Mouse (Mus musculus) lung, adult 18-20 months (tissue): ENCODE measurements around the gene Hoxd10.

ENCODE experiments used
- DNase-seq, 2 experiments: peaks; one replicate each; pipeline ENCODE4 v3.0.0; 2022; ENCODE audit warnings: mixed read lengths in 2 of 2

The Hoxd10 gene

DNA sequence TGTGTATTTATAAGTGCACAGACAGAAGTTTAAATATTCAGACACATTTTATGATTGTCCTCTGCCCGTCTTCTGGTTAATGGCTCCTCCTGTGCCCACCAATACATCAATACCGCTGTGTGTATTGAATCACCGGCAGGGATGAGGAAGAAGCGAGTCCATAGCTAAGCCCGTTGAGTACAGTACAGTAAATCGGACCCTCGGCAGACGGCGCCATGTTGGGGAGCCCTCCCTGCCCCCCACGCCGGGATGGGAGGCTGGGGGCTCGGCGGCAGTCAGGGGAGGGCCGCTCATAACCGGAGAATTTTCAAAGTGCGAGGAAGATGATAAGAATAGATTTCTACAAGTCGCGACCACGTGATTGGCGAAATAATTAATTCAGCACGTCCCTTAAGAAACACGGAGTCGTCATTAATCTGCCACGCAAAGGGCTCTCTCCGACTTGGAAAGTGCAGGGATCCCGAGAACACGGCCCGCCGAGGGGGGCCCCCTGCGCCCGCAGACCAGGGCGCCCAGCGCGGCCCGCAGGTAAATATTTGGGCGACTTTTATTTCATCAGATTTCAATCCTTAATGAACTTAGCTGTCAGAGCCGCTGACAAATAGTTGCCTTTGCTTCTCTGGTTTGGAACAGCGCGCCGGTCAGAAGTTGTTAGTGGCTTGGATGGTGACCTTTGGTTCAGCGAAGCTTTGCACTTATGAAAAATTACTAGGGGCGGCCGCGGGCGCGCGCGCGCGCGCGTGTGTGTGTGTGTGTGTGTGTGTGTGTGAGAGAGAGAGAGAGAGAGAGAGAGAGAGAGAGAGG, 41.0 kb downstream of the Hoxd10 start:
- no peak for DNase-seq

GRCm38 (mm10) chr2:74733317-74733661, 41.6 kb downstream of the Hoxd10 start:
- DNase-seq = no peak

DNA sequence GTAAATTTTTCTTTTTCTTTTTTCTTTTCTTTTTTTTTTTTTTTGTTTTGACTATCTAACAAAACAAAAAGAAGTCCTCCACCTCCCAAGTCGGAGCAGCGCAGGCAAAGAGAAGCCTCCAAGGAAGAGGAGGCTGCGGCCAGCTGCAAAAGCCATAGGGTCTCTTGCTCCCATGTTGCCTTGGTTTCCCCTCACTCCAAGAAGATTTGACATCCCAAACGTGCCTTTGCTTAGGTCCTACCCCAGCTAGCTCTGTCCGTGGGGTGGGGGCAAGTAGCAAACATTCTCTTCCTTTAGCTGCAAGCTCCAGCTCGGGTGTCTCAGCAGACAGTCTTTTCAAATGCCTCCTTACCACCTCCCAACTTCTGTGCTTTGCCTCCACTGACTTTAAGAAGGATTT, 42.0 kb downstream of the Hoxd10 start:
- no peak for DNase-seq

GRCm38 (mm10) chr2:74734451-74734850, 42.7 kb downstream of the Hoxd10 start:
- no peak for DNase-seq

GRCm38 (mm10) chr2:74734996-74735811, 43.5 kb downstream of the Hoxd10 start:
- no peak for DNase-seq

- no peak for DNase-seq
Observed at GRCm38 (mm10) chr2:74735851-74736687, 44.3 kb downstream of the Hoxd10 start.

DNA sequence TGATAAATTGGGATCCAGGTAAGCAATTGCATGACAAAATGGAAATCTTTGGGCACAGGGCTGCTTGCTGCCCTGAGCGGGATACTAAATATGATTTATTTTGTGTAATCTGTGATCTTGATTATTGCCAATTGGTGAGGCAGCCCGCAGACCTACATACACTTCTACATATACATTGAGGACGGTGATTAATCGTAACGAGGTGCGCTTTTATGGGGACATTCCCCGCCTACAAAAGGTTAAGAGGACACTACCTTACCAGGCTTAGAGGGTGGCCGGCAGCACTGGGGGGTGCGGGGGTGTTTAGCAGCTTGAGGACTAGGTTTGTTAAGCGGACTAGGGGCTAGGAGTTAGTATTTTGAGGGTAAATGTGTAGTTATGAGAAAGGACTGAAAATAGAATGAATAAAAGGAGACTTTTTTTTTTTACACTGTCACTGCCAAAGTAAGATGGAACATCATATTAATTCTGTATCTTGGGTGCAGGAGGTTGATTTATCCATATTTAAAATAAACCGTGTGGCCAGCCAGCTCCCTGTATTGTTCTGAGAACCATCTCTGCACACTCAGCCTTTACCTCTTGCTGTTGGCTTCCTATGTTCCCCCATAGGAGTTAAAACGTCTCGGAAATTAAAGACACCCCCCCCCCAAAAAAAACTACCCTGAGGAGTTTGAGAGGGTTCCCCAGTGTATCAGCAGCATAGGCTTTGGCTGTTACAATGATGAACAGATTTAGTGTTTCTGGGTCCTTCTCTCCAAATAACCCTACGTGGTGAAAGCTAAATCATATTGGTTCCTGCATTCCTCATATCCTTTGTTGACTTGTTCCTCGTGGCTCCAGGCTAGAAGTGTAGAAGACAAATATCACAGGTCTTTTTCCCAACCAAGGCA, 45.2 kb downstream of the Hoxd10 start:
- no peak for DNase-seq

DNA sequence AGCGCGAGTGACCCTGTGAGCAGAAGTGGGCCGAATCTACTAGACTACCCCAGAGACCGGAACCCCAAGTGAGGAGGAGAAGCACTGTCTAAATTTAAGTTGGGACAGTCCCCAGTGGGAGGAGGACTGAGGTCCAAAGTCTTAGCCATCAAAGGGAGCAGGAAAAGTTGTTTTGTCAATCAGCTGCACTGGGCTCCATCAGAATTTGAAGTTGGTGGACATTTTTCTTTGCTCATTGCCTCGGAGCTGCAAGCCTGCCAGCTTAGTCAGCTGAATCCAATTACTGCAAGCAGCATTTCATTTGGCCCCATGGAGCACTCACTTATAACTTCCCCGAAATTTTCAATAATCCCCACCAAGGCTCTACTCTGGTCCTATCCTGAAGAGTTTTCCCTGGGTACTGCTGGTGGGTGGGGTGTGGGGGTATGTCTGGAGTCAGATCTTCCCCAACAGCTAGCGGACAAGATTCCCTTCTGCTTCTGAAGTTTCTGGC, 45.9 kb downstream of the Hoxd10 start:
- DNase-seq = no peak

- DNase-seq = no peak
Observed at GRCm38 (mm10) chr2:74738623-74739475, 47.1 kb downstream of the Hoxd10 start.

DNA sequence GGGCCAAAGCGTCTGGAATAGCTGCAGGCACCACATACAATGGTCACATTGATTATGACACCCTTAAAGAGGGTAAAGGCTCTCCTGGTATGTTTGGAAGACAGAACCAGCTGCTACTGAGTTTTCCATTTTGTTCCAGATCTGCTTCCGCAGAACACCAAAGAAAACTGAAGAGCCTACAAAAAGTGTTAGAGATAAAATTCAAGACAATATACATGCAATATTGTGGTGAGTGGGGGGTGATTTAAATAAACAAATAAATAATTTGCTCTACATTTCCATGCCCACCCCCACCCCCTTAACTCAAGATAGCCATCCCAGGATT, 47.7 kb downstream of the Hoxd10 start:
- DNase-seq = no peak

DNA sequence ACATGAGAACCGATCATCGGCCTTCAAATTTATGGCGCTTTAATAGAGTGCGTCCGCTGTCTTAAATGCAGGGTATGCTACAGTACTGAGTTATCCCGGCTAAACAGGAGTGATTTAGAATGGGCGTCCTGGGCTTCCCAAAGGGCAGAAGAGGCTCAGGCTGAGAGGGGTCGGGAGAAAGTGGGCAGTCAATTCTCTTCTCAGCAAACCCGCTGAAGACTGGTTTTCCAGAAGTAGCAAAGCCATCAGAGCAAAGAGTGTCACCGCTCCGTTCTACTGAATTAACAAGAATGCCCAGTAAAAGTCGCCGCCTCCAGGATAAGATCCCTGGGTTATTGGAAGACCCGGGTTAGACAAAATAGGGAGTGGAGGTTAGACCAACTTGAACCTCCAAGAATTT, 48.1 kb downstream of the Hoxd10 start:
- DNase-seq = no peak

- DNase-seq = no peak
Observed at GRCm38 (mm10) chr2:74740311-74741091, 48.8 kb downstream of the Hoxd10 start.

GRCm38 (mm10) chr2:74741252-74741978, 49.7 kb downstream of the Hoxd10 start:
- no peak for DNase-seq

DNA sequence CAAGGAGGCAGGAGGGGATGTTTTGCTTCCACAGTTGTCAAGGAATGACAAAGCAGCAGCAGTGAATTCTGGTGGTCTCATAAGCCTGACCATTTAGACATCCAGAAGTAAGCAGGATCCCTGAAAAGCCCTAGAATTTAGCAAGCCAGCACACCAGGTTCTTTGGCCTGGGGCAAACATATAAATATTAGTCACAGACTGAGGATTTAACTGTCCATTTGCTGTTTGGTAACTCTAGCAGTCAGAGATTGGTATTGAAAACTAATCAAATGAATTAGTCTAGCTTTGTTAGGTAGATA, 50.2 kb downstream of the Hoxd10 start:
- no peak for DNase-seq
